Mouse (Mus musculus) C2C12 (cell line): ENCODE results near the gene Heg1.

Experiments
- CTCF ChIP-seq: IDR thresholded peaks from one replicate; pipeline ENCODE4 v1.5.1; 2011; ENCODE audit not compliant: control insufficient read depth, insufficient read depth, insufficient read length
- USF1 ChIP-seq: IDR thresholded peaks from one replicate; pipeline ENCODE4 v1.6.1; 2011; ENCODE audit warnings: low read depth, mild to moderate bottlenecking, control low read depth, moderate library complexity

GRCm38 (mm10) chr16:33746074-33746676 is 62.0 kb downstream of the Heg1 start:
- TF ChIP-seq CTCF (no peak), USF1 (no peak)
